Mouse (Mus musculus) cerebellum, postnatal 14 days (tissue): Measurements from ENCODE around the gene Psmd9.

ENCODE experiments used
- DNase-seq, 2 experiments: peaks; one replicate each; pipeline ENCODE4 v3.0.0; 2021; ENCODE audit warnings: mixed read lengths in 2 of 2

The Psmd9 gene

GRCm38 (mm10) chr5:123151707-123152362 lies 17.4 kb upstream of the Psmd9 start:
- no peak for DNase-seq

- no peak for DNase-seq
These were observed 16.3 kb upstream of the Psmd9 start for GRCm38 (mm10) chr5:123152901-123153300.

- DNase-seq: peak; percentile 81 to 84
These were observed 13.8 kb upstream of the Psmd9 start for GRCm38 (mm10) chr5:123155425-123155824.

- DNase-seq: peak; percentile 39 to 47
These were observed 12.4 kb upstream of the Psmd9 start for GRCm38 (mm10) chr5:123156763-123157162.

GRCm38 (mm10) chr5:123157972-123158371 lies 11.2 kb upstream of the Psmd9 start:
- DNase-seq: no peak

- no peak for DNase-seq
These were observed 9.8 kb upstream of the Psmd9 start for GRCm38 (mm10) chr5:123159446-123159845.

GRCm38 (mm10) chr5:123159866-123160265 lies 9.3 kb upstream of the Psmd9 start:
- DNase-seq: no peak

GRCm38 (mm10) chr5:123160341-123160740 lies 8.9 kb upstream of the Psmd9 start:
- DNase-seq: no peak

GRCm38 (mm10) chr5:123162942-123163341 lies 6.3 kb upstream of the Psmd9 start:
- no peak for DNase-seq

- no peak for DNase-seq
These were observed 2.8 kb upstream of the Psmd9 start for GRCm38 (mm10) chr5:123166437-123166836.

- DNase-seq: no peak
These were observed 1.6 kb upstream of the Psmd9 start for GRCm38 (mm10) chr5:123167591-123167990.

- no peak for DNase-seq
These were observed 1.2 kb downstream of the Psmd9 start for GRCm38 (mm10) chr5:123170365-123170764.

GRCm38 (mm10) chr5:123171646-123172350 lies 2.6 kb downstream of the Psmd9 start:
- peak; percentile 89 to 90 for DNase-seq

- DNase-seq: no peak
These were observed 9.6 kb downstream of the Psmd9 start for GRCm38 (mm10) chr5:123178792-123179191.

GRCm38 (mm10) chr5:123180390-123180789 lies 11.2 kb downstream of the Psmd9 start:
- DNase-seq: no peak

GRCm38 (mm10) chr5:123181536-123181935 lies 12.3 kb downstream of the Psmd9 start:
- DNase-seq: no peak

- DNase-seq: no peak
These were observed 13.4 kb downstream of the Psmd9 start, which contains the start of gene Hpd for GRCm38 (mm10) chr5:123182651-123183050. TSS of gene Hpd (minus strand) at chr5:123182727.

GRCm38 (mm10) chr5:123185966-123186365 lies 16.8 kb downstream of the Psmd9 start:
- DNase-seq: peak; percentile 39 to 62

GRCm38 (mm10) chr5:123187306-123187705 lies 18.1 kb downstream of the Psmd9 start:
- no peak for DNase-seq

GRCm38 (mm10) chr5:123190912-123191311 lies 21.7 kb downstream of the Psmd9 start:
- DNase-seq: no peak

GRCm38 (mm10) chr5:123191427-123191826 lies 22.2 kb downstream of the Psmd9 start:
- DNase-seq: no peak

GRCm38 (mm10) chr5:123192606-123193150 lies 23.5 kb downstream of the Psmd9 start:
- DNase-seq: no peak

GRCm38 (mm10) chr5:123193436-123193835 lies 24.2 kb downstream of the Psmd9 start:
- DNase-seq: no peak

GRCm38 (mm10) chr5:123194856-123195255 lies 25.6 kb downstream of the Psmd9 start:
- no peak for DNase-seq
